Mouse (Mus musculus): ENCODE measurements around the gene Zfy1. TPM values are rescaled to one million over a fixed set of nuclear protein-coding genes. Genes with fewer than 3 reads are reported as not detected.

The Zfy1 gene
- total and polyA plus RNA-seq, 3 experiments, result not detected

Other genes starting within 250 kb of the Zfy1 start
- not detected in 2 replicates for gene Uba1y, start 21.2 kb upstream of the Zfy1 start, total RNA-seq (2012; rRNA removed)
- gene Uba1y, start 21.2 kb upstream of the Zfy1 start, polyA plus RNA-seq (2012; ENCODE audit: insufficient read depth in 1 of 2, insufficient read length in 2 of 2, low read depth in 1 of 2, low replicate concordance in 2 of 2, missing spikeins in 1 of 2), result not detected
- gene Kdm5d, start 100.4 kb upstream of the Zfy1 start, total RNA-seq (2012; rRNA removed), result 5.0 and 5.5 TPM in 2 replicates
- gene Kdm5d, start 100.4 kb upstream of the Zfy1 start, polyA plus RNA-seq (2012; ENCODE audit: insufficient read depth in 1 of 2, insufficient read length in 2 of 2, low read depth in 1 of 2, low replicate concordance in 2 of 2, missing spikeins in 1 of 2), result 1 to 10 TPM in 1 of 2 experiments, not detected in 1; 3.4 TPM
- 110 and 113 TPM in 2 replicates for gene Eif2s3y, start 213.1 kb upstream of the Zfy1 start, total RNA-seq (2012; rRNA removed)
- 10 to 100 TPM in 1 of 2 experiments, not detected in 1; 63.2 TPM for gene Eif2s3y, start 213.1 kb upstream of the Zfy1 start, polyA plus RNA-seq (2012; ENCODE audit: insufficient read depth in 1 of 2, insufficient read length in 2 of 2, low read depth in 1 of 2, low replicate concordance in 2 of 2, missing spikeins in 1 of 2)

All from MEL (cell line).